In genomic region chr12:3732623-3733265, GRCm38 (mm10) we compare ENCODE assay signal across 10 mouse cellular contexts.
A peak's percentile ranks its signal among the peaks of the same experiment; 100 is the strongest.
DNase-seq lines count a peak whose midpoint lies in the region; ATAC-seq and TF ChIP-seq lines count a peak whose summit lies in the region.
"Had no signal": no experiment of that assay in that cellular context is flagged by ENCODE, and none has a peak within 500 bp of the region (broad histone marks: within the 10 kb centered on the region; RNA-seq: fewer than 3 reads in every experiment).

No protein-coding gene starts in this region.

- TF ChIP-seq CTCF in ES-Bruce4 (IDR thresholded peaks at IDR 0.05; ENCODE audit: low read depth, low read length): no peak

- no peak for ATAC-seq in heart, embryonic 11.5 days (replicated peaks; ENCODE audit: insufficient number of reproducible peaks, low FRiP score, low TSS enrichment)
- no peak; the same call in 1 of the 2 replicates for ATAC-seq in stomach, embryonic 15.5 days (ENCODE audit: insufficient read depth, low FRiP score, low read depth)

- H3K27ac ChIP-seq in heart, embryonic 11.5 days (ENCODE audit: low read depth, low read length): no peak overlapping the region
- peak overlapping the region; percentile 31; the same call in 1 of the 2 replicates for H3K27ac ChIP-seq in ES-Bruce4 (ENCODE audit: insufficient read depth, low read length)
- H3K27ac ChIP-seq in stomach, embryonic 15.5 days: 0 out of 2 replicates have a peak overlapping the region, but pooled peaks have one; percentile 2
- H3K27ac ChIP-seq: liver, embryonic 14.5 days had no signal

- TF ChIP-seq POLR2A in ES-Bruce4 (IDR thresholded peaks at IDR 0.05; ENCODE audit: insufficient read depth, low read length): no peak

- no peak overlapping the region for H3K4me3 ChIP-seq in heart, embryonic 11.5 days (ENCODE audit: low read depth, low read length)
- H3K4me3 ChIP-seq in ES-Bruce4 (ENCODE audit: low read depth, low read length): no peak overlapping the region
- H3K4me3 ChIP-seq in stomach, embryonic 15.5 days (replicated peaks): no peak overlapping the region

- WGBS in heart, embryonic 11.5 days (ENCODE audit: insufficient replicate concordance): 57% methylated on average over 11 of the region's 11 CpGs
- WGBS in stomach, embryonic 15.5 days: 70% methylated on average over 11 of the region's 11 CpGs

- no peak overlapping the region for H3K4me2 ChIP-seq in heart, embryonic 11.5 days
- no peak overlapping the region for H3K4me2 ChIP-seq in stomach, embryonic 15.5 days

- H3K9ac ChIP-seq in heart, embryonic 11.5 days (ENCODE audit: low read depth, low read length): no peak overlapping the region
- no peak overlapping the region for H3K9ac ChIP-seq in ES-Bruce4 (ENCODE audit: low read depth, poor library complexity, severe bottlenecking)
- H3K9ac ChIP-seq in stomach, embryonic 15.5 days: no peak overlapping the region
- H3K9ac ChIP-seq: liver, embryonic 14.5 days had no signal

- peak; percentile 6 to 13 for DNase-seq in heart, adult 9 months (ENCODE audit: low spot score in 2 of 2)
- DNase-seq in cerebellum, adult 8-10 months: peak; percentile 30
- peak; percentile 40 to 55 for DNase-seq in layer of hippocampus, adult 18-20 months (ENCODE audit: low spot score in 2 of 2)
- DNase-seq in ovary, postnatal 10 days (ENCODE audit: low spot score): no peak
- no peak for DNase-seq in gastrocnemius, adult 8-10 months (ENCODE audit: low spot score in 2 of 2)

- no peaks in the 10 kb centered on the region for H3K27me3 ChIP-seq in heart, embryonic 11.5 days (ENCODE audit: control insufficient read depth, insufficient read depth, low read length)
- no peaks in the 10 kb centered on the region for H3K27me3 ChIP-seq in ES-Bruce4 (ENCODE audit: control insufficient read depth, insufficient read depth, low read length, poor library complexity, severe bottlenecking)
- H3K27me3 ChIP-seq in stomach, embryonic 15.5 days (replicated peaks): no peaks in the 10 kb centered on the region

- peaks cover 9% of the 10 kb centered on the region for H3K4me1 ChIP-seq in heart, embryonic 11.5 days (ENCODE audit: control insufficient read depth, insufficient read depth, low read length)
- peaks cover 4% of the 10 kb centered on the region for H3K4me1 ChIP-seq in ES-Bruce4 (ENCODE audit: control insufficient read depth, insufficient read depth, low read length)
- no peaks in the 10 kb centered on the region for H3K4me1 ChIP-seq in stomach, embryonic 15.5 days

- no peak for TF ChIP-seq EP300 in ES-Bruce4 (IDR thresholded peaks at IDR 0.05; ENCODE audit: insufficient read depth, low read depth, low read length)

- no peaks in the 10 kb centered on the region for H3K9me3 ChIP-seq in heart, embryonic 11.5 days (replicated peaks; ENCODE audit: control insufficient read depth, low read length)
- no peaks in the 10 kb centered on the region for H3K9me3 ChIP-seq in ES-Bruce4 (replicated peaks; ENCODE audit: control insufficient read depth, insufficient read depth, low read length, poor library complexity, severe bottlenecking)
- H3K9me3 ChIP-seq in stomach, embryonic 15.5 days: no peaks in the 10 kb centered on the region
- H3K9me3 ChIP-seq: G1E had no signal

- H3K36me3 ChIP-seq in heart, embryonic 11.5 days (ENCODE audit: control insufficient read depth, insufficient read depth, low read length): no peaks in the 10 kb centered on the region
- H3K36me3 ChIP-seq in ES-Bruce4 (ENCODE audit: control insufficient read depth, insufficient read depth, low read length, poor library complexity, severe bottlenecking): no peaks in the 10 kb centered on the region
- no peaks in the 10 kb centered on the region for H3K36me3 ChIP-seq in stomach, embryonic 15.5 days
- H3K36me3 ChIP-seq: G1E had no signal

Comparison
In these comparisons a context has a peak if more than half of its experiments do, and no peak if none do; other contexts are left out.
1. DNase-seq: peak in heart, adult 9 months (2 of 2), cerebellum, adult 8-10 months (single experiment) and layer of hippocampus, adult 18-20 months (2 of 2); none in ovary, postnatal 10 days (single experiment) and gastrocnemius, adult 8-10 months (0 of 2).